Mouse (Mus musculus): Measurements from ENCODE around the gene C130050O18Rik. TPM values are rescaled to one million over a fixed set of nuclear protein-coding genes. Genes with fewer than 3 reads are reported as not detected.

Gene C130050O18Rik
- polyA plus RNA-seq, 1 experiment = 0.44 TPM

DNA sequence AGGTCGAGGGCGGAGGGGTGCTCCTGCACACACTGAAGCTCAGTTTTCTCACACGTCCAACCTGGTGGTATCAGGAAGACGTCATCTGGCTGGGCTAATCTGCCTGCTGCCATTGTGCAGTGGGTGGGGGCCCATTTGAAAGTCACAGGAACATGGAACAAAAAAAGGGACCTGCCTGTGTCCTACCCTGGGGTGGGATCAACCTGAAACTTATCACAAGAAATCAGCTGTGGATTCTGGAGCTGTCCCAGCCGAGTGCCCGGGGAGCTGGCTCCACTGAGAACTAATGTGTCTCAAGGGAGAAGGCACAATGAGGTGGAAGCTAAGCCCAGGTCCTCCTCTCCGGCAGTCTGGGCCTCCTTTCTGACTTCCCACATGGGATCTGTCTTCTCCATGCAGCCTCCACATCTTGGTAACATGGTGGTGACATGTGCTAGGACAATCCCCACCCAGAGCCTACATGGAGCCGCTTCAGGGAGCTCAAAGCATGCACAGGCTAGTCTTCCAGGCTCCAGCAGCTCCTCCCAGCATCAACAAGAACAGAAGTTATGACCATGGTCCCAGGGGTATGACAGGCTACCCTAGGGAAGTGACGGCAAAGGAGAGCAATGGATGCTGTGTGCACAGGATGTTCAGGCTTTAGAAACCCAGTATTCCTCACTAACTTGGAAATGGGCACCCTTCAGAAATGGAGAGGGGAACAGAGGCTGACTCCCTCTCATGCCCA is 28.9 kb downstream of the C130050O18Rik start:
- TF ChIP-seq CTCF (IDR thresholded peaks at IDR 0.05; ENCODE audit: extremely low read depth, insufficient read depth, low read length) = no peak
- no peak for TF ChIP-seq POLR2A (IDR thresholded peaks at IDR 0.05; ENCODE audit: extremely low read depth, insufficient read depth, low read length)
- peak overlapping the region; percentile 22 for H3K27ac ChIP-seq (ENCODE audit: insufficient read depth, low read length)

DNA sequence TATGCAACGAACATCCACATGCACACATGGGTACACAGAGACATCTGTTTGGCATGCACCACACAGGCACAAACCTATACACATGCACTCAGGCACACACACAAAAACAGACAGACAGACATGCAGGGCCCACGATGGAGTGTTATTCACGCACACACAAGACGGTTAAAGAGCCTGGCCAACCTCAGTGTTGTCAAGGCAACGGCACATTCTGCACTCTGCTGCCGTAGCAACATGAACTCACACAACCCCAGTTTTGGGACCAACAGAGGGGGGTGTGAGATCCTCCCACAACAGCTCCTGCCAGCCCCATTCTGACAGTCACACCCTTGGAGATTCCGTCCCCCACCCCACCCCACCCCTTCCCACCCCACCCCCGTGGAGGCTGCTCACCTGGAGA is 29.9 kb downstream of the C130050O18Rik start:
- no peak for TF ChIP-seq POLR2A (IDR thresholded peaks at IDR 0.05; ENCODE audit: extremely low read depth, insufficient read depth, low read length)
- TF ChIP-seq CTCF (IDR thresholded peaks at IDR 0.05; ENCODE audit: extremely low read depth, insufficient read depth, low read length) = no peak
- Histone ChIP-seq H3K4me3 (ENCODE audit: insufficient read depth, low read length) (no peak overlapping the region), H3K27ac (ENCODE audit: insufficient read depth, low read length) (peak overlapping the region; percentile 22; the same call in 1 of the 2 replicates), H3K4me1 (ENCODE audit: control insufficient read depth, insufficient read depth, low read length) (peaks cover 31% of the 10 kb centered on the region)

More for the DNA sequence above, 28.9 kb downstream of the C130050O18Rik start:
- Histone ChIP-seq H3K4me3 (ENCODE audit: insufficient read depth, low read length) (no peak overlapping the region), H3K4me1 (ENCODE audit: control insufficient read depth, insufficient read depth, low read length) (peaks cover 33% of the 10 kb centered on the region)

DNA sequence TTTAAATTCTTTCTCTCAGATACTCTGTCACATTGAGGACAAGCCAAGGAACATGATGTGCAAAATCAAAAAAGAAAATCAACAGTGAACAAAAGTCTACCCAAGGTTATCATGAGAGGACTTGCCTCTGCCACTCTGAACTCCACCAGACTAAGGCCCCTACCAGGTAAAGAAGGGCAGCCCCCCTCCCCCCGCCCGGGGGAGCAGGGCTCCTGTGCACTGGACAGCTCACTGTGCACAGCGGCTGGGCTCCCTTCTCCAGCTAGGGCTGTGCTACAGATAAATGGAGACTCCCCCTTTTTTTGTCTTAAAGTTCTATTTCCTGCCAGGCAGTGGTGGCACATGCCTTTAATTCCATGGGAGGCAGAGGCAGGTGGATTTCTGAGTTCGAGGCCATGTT is 32.7 kb downstream of the C130050O18Rik start:
- peaks cover 23% of the 10 kb centered on the region for H3K4me1 ChIP-seq (ENCODE audit: control insufficient read depth, insufficient read depth, low read length)
- TF ChIP-seq POLR2A (IDR thresholded peaks at IDR 0.05; ENCODE audit: extremely low read depth, insufficient read depth, low read length) = no peak
- no peak for TF ChIP-seq CTCF (IDR thresholded peaks at IDR 0.05; ENCODE audit: extremely low read depth, insufficient read depth, low read length)
- H3K27ac ChIP-seq (ENCODE audit: insufficient read depth, low read length) = no peak overlapping the region
- H3K4me3 ChIP-seq (ENCODE audit: insufficient read depth, low read length) = no peak overlapping the region

DNA sequence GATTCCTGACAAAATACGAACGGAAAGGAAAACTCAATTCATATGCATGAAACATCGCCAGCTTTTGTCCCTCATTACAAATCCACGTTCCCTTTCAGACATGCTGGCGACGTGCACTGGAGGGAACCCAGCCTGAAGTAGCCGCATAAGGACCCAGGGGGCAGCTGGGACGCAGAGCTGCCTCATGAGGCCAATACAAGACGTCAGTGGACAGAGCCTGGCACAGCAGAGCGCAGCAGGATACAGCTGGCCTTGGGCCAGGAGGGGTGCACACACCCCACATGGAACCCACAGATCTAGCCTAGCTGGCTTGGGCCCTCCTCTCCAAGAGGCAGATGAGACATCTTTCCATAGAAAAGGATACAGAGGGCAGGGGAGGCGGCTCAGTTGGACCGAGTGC is 33.4 kb downstream of the C130050O18Rik start:
- Histone ChIP-seq H3K4me3 (ENCODE audit: insufficient read depth, low read length) (no peak overlapping the region), H3K4me1 (ENCODE audit: control insufficient read depth, insufficient read depth, low read length) (peaks cover 23% of the 10 kb centered on the region), H3K27ac (ENCODE audit: insufficient read depth, low read length) (0 out of 2 replicates have a peak overlapping the region, but pooled peaks have one; percentile 5)
- TF ChIP-seq CTCF (IDR thresholded peaks at IDR 0.05; ENCODE audit: extremely low read depth, insufficient read depth, low read length) = no peak
- no peak for TF ChIP-seq POLR2A (IDR thresholded peaks at IDR 0.05; ENCODE audit: extremely low read depth, insufficient read depth, low read length)

DNA sequence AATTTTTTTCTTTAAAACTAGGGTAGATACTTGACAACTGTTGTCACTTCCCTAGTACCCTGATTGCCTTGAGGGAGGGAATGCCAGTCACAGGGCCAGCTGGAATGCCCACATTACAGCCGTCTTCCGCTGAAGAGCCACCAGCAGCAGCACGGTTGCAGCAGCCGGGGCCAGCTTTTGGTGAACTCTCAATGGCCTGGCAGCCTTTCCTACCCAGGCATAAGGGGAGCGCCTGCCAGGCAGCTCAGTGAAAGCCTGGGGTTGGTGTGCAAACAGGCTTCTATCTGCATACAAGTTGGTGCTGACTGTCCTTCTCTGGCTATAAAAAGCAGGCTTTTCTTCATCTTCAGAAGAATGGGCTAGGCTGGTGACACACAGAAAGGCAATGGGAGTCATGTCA is 35.4 kb downstream of the C130050O18Rik start:
- peaks cover 13% of the 10 kb centered on the region for H3K4me1 ChIP-seq (ENCODE audit: control insufficient read depth, insufficient read depth, low read length)
- H3K4me3 ChIP-seq (ENCODE audit: insufficient read depth, low read length) = no peak overlapping the region
- H3K27ac ChIP-seq (ENCODE audit: insufficient read depth, low read length) = 0 out of 2 replicates have a peak overlapping the region, but pooled peaks have one; percentile 5
- TF ChIP-seq POLR2A (IDR thresholded peaks at IDR 0.05; ENCODE audit: extremely low read depth, insufficient read depth, low read length) (no peak), CTCF (IDR thresholded peaks at IDR 0.05; ENCODE audit: extremely low read depth, insufficient read depth, low read length) (no peak)

DNA sequence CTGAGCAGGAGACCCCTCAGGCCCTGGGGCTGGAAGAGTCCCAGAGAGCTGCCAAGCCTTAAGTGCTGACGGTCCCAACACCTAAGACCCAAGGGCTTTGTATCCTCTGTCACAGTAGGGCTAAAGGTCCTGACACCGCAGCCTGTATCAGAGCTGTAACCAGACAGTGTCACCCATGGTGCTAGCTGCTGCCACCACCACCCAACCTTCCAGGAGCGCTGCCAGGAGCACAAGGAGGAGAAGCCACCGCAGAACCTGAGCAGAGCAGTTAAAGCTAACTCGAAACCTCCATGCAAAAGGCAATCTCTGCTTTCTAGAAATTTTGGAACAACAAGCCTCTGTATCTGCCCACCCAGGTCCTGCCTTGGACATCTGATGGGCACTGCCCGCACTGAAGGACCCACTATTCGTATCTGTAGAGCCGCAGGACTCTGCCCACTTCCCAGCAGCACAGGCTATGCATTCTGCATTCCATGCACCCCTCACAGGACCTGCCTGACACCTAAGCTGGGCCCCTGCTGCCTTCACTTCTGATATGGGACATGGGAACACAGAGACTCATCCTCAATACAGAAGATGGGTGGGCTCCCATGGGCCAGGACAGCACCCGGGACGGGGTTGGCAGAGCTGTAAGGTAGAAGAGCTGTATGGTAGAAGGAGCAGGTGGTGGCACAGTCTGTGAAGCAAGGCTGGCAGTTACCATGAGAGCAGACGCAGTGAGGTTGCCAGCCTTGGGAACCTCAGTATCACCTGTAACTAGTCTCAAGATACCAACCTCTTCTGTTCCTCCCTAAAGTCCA is 36.0 kb downstream of the C130050O18Rik start:
- 0 out of 2 replicates have a peak overlapping the region, but pooled peaks have one; percentile 5 for H3K27ac ChIP-seq (ENCODE audit: insufficient read depth, low read length)
- TF ChIP-seq CTCF (IDR thresholded peaks at IDR 0.05; ENCODE audit: extremely low read depth, insufficient read depth, low read length) (no peak), POLR2A (IDR thresholded peaks at IDR 0.05; ENCODE audit: extremely low read depth, insufficient read depth, low read length) (no peak)
- no peak overlapping the region for H3K4me3 ChIP-seq (ENCODE audit: insufficient read depth, low read length)
- peaks cover 12% of the 10 kb centered on the region for H3K4me1 ChIP-seq (ENCODE audit: control insufficient read depth, insufficient read depth, low read length)

DNA sequence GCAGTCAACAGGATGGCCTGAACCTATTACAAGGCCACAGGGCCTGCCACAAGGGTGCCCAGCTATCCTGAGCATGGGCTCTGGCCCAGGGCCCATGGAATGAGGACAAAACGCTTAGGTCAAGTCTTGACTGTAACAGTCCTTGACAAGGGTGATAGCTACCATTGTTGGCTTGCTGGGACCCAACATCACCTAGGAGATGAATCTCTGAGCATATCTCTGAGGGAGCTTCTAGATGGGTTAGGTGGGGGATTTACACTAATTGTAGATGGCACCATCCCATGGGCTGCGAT is 36.6 kb downstream of the C130050O18Rik start:
- TF ChIP-seq POLR2A (IDR thresholded peaks at IDR 0.05; ENCODE audit: extremely low read depth, insufficient read depth, low read length) (no peak), CTCF (IDR thresholded peaks at IDR 0.05; ENCODE audit: extremely low read depth, insufficient read depth, low read length) (no peak)
- Histone ChIP-seq H3K4me3 (ENCODE audit: insufficient read depth, low read length) (no peak overlapping the region), H3K4me1 (ENCODE audit: control insufficient read depth, insufficient read depth, low read length) (peaks cover 12% of the 10 kb centered on the region), H3K27ac (ENCODE audit: insufficient read depth, low read length) (no peak overlapping the region)

DNA sequence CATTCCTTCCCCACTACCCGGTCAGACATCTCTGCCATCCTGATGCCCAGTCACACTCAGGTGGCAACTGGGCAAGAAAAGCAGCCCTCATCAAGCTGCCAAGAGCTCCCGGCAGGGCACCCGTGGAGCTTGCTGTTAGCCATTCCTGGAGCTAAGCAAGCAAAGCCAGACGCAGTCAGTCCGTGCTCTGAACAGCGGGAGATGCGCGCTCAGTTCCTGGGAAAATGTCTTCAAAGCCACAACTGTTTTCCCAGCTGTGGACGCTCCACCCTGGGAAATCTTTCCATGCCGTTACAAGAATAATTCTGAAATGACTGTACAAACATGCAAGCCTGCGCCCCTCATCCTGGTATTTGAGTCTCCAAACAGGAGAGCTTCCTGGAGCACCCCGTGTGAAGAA is 37.3 kb downstream of the C130050O18Rik start:
- no peak for TF ChIP-seq CTCF (IDR thresholded peaks at IDR 0.05; ENCODE audit: extremely low read depth, insufficient read depth, low read length)
- TF ChIP-seq POLR2A (IDR thresholded peaks at IDR 0.05; ENCODE audit: extremely low read depth, insufficient read depth, low read length) = no peak
- Histone ChIP-seq H3K27ac (ENCODE audit: insufficient read depth, low read length) (peak overlapping the region; percentile 83), H3K4me3 (ENCODE audit: insufficient read depth, low read length) (no peak overlapping the region), H3K4me1 (ENCODE audit: control insufficient read depth, insufficient read depth, low read length) (peaks cover 12% of the 10 kb centered on the region)

DNA sequence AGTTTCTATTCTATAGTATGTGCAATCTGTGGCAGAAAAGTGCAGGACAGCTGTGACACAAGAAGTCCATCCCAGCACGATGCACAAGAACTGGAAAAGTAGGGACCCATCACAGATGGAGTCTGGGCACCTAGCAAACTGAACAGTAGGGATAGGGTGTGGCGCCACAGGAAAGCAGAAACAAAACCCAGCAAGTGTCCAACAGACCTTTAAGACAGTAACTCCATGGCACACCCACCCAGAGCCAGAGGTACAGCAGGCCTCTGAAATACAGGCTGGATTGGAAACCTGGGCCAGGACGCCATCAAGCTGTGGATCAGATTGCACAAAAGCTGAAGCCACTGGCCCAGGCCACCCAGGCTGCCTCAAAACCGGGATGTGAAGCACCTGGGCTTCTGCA is 37.9 kb downstream of the C130050O18Rik start:
- Histone ChIP-seq H3K4me3 (ENCODE audit: insufficient read depth, low read length) (no peak overlapping the region), H3K27ac (ENCODE audit: insufficient read depth, low read length) (peak overlapping the region; percentile 81), H3K4me1 (ENCODE audit: control insufficient read depth, insufficient read depth, low read length) (peaks cover 12% of the 10 kb centered on the region)
- TF ChIP-seq CTCF (IDR thresholded peaks at IDR 0.05; ENCODE audit: extremely low read depth, insufficient read depth, low read length) (no peak), POLR2A (IDR thresholded peaks at IDR 0.05; ENCODE audit: extremely low read depth, insufficient read depth, low read length) (no peak)
